Mouse (Mus musculus): ENCODE results near the gene Atad3a. TPM values are rescaled to one million over a fixed set of nuclear protein-coding genes. Genes with fewer than 3 reads are reported as not detected.

Atad3a gene
- total RNA-seq, 1 experiment: 169 TPM

DNA sequence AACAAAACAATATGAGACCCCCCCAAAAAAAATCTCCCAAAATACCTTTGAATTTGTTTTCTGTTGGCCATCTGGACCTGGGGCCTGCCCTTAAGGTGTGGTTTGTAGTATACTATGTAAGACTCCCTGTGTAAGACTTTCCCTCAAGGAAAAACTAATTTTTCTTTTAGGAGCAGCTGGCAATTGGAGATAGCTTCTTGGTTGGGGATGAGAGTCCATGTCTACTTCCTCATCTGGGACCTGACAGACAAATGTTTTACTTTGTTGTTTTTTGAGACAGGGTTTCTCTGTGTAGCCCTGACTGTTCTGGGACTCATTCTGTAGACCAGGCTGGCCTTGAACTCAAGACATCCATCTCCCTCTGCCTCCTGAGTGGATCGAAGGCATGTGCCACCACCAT, 41.2 kb upstream of the Atad3a start:
- DNase-seq (ENCODE audit: low read depth, low spot score): no peak
- Histone ChIP-seq H3K4me3 (ENCODE audit: insufficient read depth in 1 of 2, low read depth in 1 of 2, low read length in 2 of 2, poor library complexity in 1 of 2, severe bottlenecking in 1 of 2) (no peak overlapping the region), H3K36me3 (ENCODE audit: control insufficient read depth, insufficient read depth, low read length, poor library complexity, severe bottlenecking) (peaks cover 10% of the 10 kb centered on the region), H3K9ac (ENCODE audit: insufficient read depth, low read depth, low read length, poor library complexity, severe bottlenecking) (no peak overlapping the region), H3K4me1 (ENCODE audit: control insufficient read depth in 2 of 2, insufficient read depth in 2 of 2, low read length in 2 of 2, poor library complexity in 1 of 2) (peaks cover 0 to 2% of the 10 kb centered on the region in 2 experiments; a peak in 2 of 4 replicates), H3K27ac (ENCODE audit: insufficient read depth, low read depth, low read length, poor library complexity, severe bottlenecking) (no peak overlapping the region), H3K9me3 (ENCODE audit: control insufficient read depth, insufficient read depth, low read depth, low read length) (no peaks in the 10 kb centered on the region)
- in situ Hi-C loops (cut with MboI; ENCODE audit: low sequenced_read_pairs in 2 of 2, unreplicated experiment in 2 of 2): no loop called here
- TF ChIP-seq HCFC1 (IDR thresholded peaks at IDR 0.05; ENCODE audit: borderline replicate concordance, insufficient read depth, low read length): no peak
- TF ChIP-seq ZC3H11A (IDR thresholded peaks at IDR 0.05; ENCODE audit: borderline replicate concordance, low read depth, low read length): no peak
- TF ChIP-seq ZNF384 (IDR thresholded peaks at IDR 0.05; ENCODE audit: low read depth, low read length): no peak
- no peak for TF ChIP-seq MAFK (IDR thresholded peaks at IDR 0.05; ENCODE audit: insufficient read depth, low read depth, low read length)
- no peak for TF ChIP-seq CHD2 (IDR thresholded peaks at IDR 0.05; ENCODE audit: low read depth, low read length)

DNA sequence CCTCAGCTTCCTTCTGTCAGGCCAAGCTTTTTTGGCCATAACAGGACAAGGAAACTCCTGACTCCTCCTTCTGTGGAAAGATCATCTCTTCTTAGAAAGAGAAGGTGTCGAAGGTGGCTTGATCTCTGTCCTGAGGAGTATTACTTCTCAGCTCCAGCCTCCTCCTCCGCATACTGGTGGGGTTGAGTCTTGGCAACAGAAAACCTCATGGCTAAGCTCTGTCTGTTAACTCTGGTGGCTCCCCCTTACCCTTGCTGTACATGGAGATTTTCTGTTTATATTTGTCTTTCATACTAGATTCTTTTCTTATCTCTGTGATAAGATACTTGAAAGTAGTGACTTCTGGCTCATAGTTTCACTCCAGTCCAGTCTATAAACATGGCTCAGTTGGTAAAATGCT, 32.8 kb upstream of the Atad3a start:
- DNase-seq (ENCODE audit: low read depth, low spot score): no peak
- no peak overlapping the region for H3K9ac ChIP-seq (ENCODE audit: insufficient read depth, low read depth, low read length, poor library complexity, severe bottlenecking)
- H3K4me1 ChIP-seq (ENCODE audit: control insufficient read depth in 2 of 2, insufficient read depth in 2 of 2, low read length in 2 of 2, poor library complexity in 1 of 2): no peaks in the 10 kb centered on the region
- no peaks in the 10 kb centered on the region for H3K9me3 ChIP-seq (ENCODE audit: control insufficient read depth, insufficient read depth, low read depth, low read length)
- in situ Hi-C loops (cut with MboI; ENCODE audit: low sequenced_read_pairs in 2 of 2, unreplicated experiment in 2 of 2): no loop called here
- H3K4me3 ChIP-seq (ENCODE audit: insufficient read depth in 1 of 2, low read depth in 1 of 2, low read length in 2 of 2, poor library complexity in 1 of 2, severe bottlenecking in 1 of 2): no peak overlapping the region
- no peaks in the 10 kb centered on the region for H3K36me3 ChIP-seq (ENCODE audit: control insufficient read depth, insufficient read depth, low read length, poor library complexity, severe bottlenecking)
- TF ChIP-seq HCFC1 (IDR thresholded peaks at IDR 0.05; ENCODE audit: borderline replicate concordance, insufficient read depth, low read length): no peak
- no peak overlapping the region for H3K27ac ChIP-seq (ENCODE audit: insufficient read depth, low read depth, low read length, poor library complexity, severe bottlenecking)

DNA sequence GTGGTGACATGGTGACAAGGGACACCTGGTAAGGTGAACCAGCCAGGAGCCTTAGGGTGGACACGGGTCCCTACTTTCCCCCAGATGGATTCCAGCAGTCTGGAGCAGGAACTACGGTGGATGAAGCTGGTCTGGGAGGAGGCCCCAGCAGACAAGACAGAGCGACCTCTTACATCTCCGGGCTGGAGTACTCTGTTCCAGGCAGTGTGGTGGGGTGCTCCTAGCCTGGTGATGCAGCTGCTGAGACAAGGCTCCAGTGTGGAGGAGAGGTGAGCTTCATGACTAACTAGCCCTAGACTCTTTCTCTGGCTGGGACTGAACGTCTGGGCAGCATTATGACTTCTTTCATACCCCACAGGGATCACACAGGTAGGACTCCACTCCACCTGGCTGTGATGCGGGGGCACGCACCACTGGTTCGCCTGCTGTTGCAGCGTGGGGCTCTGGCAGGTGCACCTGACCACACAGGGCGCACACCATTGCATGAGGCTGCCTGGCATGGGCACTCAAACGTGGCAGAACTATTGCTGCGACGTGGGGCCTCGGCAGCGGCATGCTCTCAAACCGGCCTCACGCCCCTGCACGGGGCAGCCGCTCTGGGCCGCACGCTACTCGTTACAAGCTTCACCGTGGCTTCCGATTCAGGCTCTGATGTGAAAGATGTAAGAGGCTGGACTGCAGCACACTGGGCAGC, 30.5 kb upstream of the Atad3a start:
- Histone ChIP-seq H3K4me3 (ENCODE audit: insufficient read depth in 1 of 2, low read depth in 1 of 2, low read length in 2 of 2, poor library complexity in 1 of 2, severe bottlenecking in 1 of 2) (peak overlapping the region; percentile 58), H3K36me3 (ENCODE audit: control insufficient read depth, insufficient read depth, low read length, poor library complexity, severe bottlenecking) (no peaks in the 10 kb centered on the region), H3K4me1 (ENCODE audit: control insufficient read depth in 2 of 2, insufficient read depth in 2 of 2, low read length in 2 of 2, poor library complexity in 1 of 2) (no peaks in the 10 kb centered on the region), H3K9ac (ENCODE audit: insufficient read depth, low read depth, low read length, poor library complexity, severe bottlenecking) (peak overlapping the region; percentile 2; the same call in 1 of the 2 replicates), H3K9me3 (ENCODE audit: control insufficient read depth, insufficient read depth, low read depth, low read length) (no peaks in the 10 kb centered on the region), H3K27ac (ENCODE audit: insufficient read depth, low read depth, low read length, poor library complexity, severe bottlenecking) (no peak overlapping the region)
- no peak for DNase-seq (ENCODE audit: low read depth, low spot score)
- in situ Hi-C loops (cut with MboI; ENCODE audit: low sequenced_read_pairs in 2 of 2, unreplicated experiment in 2 of 2): no loop called here
- no peak for TF ChIP-seq ZC3H11A (IDR thresholded peaks at IDR 0.05; ENCODE audit: borderline replicate concordance, low read depth, low read length)
- TF ChIP-seq CHD2 (IDR thresholded peaks at IDR 0.05; ENCODE audit: low read depth, low read length): no peak
- no peak for TF ChIP-seq ZNF384 (IDR thresholded peaks at IDR 0.05; ENCODE audit: low read depth, low read length)
- no peak for TF ChIP-seq HCFC1 (IDR thresholded peaks at IDR 0.05; ENCODE audit: borderline replicate concordance, insufficient read depth, low read length)
- TF ChIP-seq MAFK (IDR thresholded peaks at IDR 0.05; ENCODE audit: insufficient read depth, low read depth, low read length): no peak

DNA sequence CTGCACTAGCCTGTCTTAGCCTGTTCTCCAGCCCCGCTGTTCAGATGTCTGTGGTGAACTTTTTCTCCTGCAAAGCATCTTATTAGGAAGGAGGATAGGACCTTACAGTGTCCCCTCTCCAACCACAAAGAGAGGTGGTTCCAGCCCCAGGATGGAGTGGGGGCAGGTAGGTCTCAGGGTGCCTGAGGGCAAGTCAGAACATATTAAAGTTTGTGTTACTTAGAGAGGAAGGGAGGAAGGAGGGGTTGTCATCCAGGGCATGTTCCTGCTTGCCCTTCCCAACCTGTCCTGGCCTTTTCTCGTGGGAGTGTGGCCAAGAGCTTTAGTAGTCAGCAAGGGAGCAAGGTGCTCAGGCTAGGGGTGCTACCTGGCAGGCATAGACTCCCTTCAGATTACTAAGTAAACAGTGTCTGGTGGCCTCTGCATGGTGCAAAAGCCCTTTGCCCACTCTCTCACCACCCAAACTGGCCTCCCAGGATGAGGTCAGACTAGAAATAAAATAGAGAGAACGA, 29.8 kb upstream of the Atad3a start:
- DNase-seq (ENCODE audit: low read depth, low spot score): no peak
- no peak overlapping the region for H3K4me3 ChIP-seq (ENCODE audit: insufficient read depth in 1 of 2, low read depth in 1 of 2, low read length in 2 of 2, poor library complexity in 1 of 2, severe bottlenecking in 1 of 2)
- H3K36me3 ChIP-seq (ENCODE audit: control insufficient read depth, insufficient read depth, low read length, poor library complexity, severe bottlenecking): no peaks in the 10 kb centered on the region
- H3K27ac ChIP-seq (ENCODE audit: insufficient read depth, low read depth, low read length, poor library complexity, severe bottlenecking): no peak overlapping the region
- no peaks in the 10 kb centered on the region for H3K9me3 ChIP-seq (ENCODE audit: control insufficient read depth, insufficient read depth, low read depth, low read length)
- in situ Hi-C loops (cut with MboI; ENCODE audit: low sequenced_read_pairs in 2 of 2, unreplicated experiment in 2 of 2): no loop called here
- no peak overlapping the region for H3K9ac ChIP-seq (ENCODE audit: insufficient read depth, low read depth, low read length, poor library complexity, severe bottlenecking)
- H3K4me1 ChIP-seq (ENCODE audit: control insufficient read depth in 2 of 2, insufficient read depth in 2 of 2, low read length in 2 of 2, poor library complexity in 1 of 2): no peaks in the 10 kb centered on the region
- no peak for TF ChIP-seq ZC3H11A (IDR thresholded peaks at IDR 0.05; ENCODE audit: borderline replicate concordance, low read depth, low read length)
- no peak for TF ChIP-seq CHD2 (IDR thresholded peaks at IDR 0.05; ENCODE audit: low read depth, low read length)
- no peak for TF ChIP-seq HCFC1 (IDR thresholded peaks at IDR 0.05; ENCODE audit: borderline replicate concordance, insufficient read depth, low read length)
- no peak for TF ChIP-seq MAFK (IDR thresholded peaks at IDR 0.05; ENCODE audit: insufficient read depth, low read depth, low read length)
- TF ChIP-seq ZNF384 (IDR thresholded peaks at IDR 0.05; ENCODE audit: low read depth, low read length): no peak
